Mouse (Mus musculus) spleen, adult 12 weeks (tissue): Measurements from ENCODE around the gene Slc38a11.
A peak's percentile ranks its signal among the peaks of the same experiment; 100 is the strongest.

Experiments used
- DNase-seq: peaks from one replicate; pipeline ENCODE4 v3.0.0; 2022; ENCODE audit warnings: low spot score

The Slc38a11 gene

GRCm38 (mm10) chr2:65321998-65322754 lies 41.7 kb downstream of the Slc38a11 start:
- no peak for DNase-seq

- DNase-seq: no peak
These were observed 42.9 kb downstream of the Slc38a11 start for GRCm38 (mm10) chr2:65320975-65321374.

- no peak for DNase-seq
These were observed 47.1 kb downstream of the Slc38a11 start for GRCm38 (mm10) chr2:65316721-65317120.

- no peak for DNase-seq
These were observed 52.6 kb downstream of the Slc38a11 start for GRCm38 (mm10) chr2:65311250-65311649.

- no peak for DNase-seq
These were observed 67.3 kb downstream of the Slc38a11 start for GRCm38 (mm10) chr2:65296541-65296940.

- DNase-seq: no peak
These were observed 69.7 kb downstream of the Slc38a11 start for GRCm38 (mm10) chr2:65294092-65294491.

- no peak for DNase-seq
These were observed 70.4 kb downstream of the Slc38a11 start for GRCm38 (mm10) chr2:65293411-65293810.

GRCm38 (mm10) chr2:65289721-65290120 lies 74.1 kb downstream of the Slc38a11 start:
- DNase-seq: peak; percentile 2

- no peak for DNase-seq
These were observed 75.1 kb downstream of the Slc38a11 start for GRCm38 (mm10) chr2:65288696-65289095.

- no peak for DNase-seq
These were observed 78.5 kb downstream of the Slc38a11 start for GRCm38 (mm10) chr2:65285380-65285779.

GRCm38 (mm10) chr2:65282979-65283378 lies 80.9 kb downstream of the Slc38a11 start:
- no peak for DNase-seq

- no peak for DNase-seq
These were observed 84.7 kb downstream of the Slc38a11 start for GRCm38 (mm10) chr2:65279029-65279690.

GRCm38 (mm10) chr2:65275443-65276061 lies 88.3 kb downstream of the Slc38a11 start:
- no peak for DNase-seq

- no peak for DNase-seq
These were observed 89.9 kb downstream of the Slc38a11 start for GRCm38 (mm10) chr2:65273910-65274309.

GRCm38 (mm10) chr2:65268731-65269130 lies 95.1 kb downstream of the Slc38a11 start:
- no peak for DNase-seq

GRCm38 (mm10) chr2:65267834-65268233 lies 96.0 kb downstream of the Slc38a11 start:
- DNase-seq: no peak

- no peak for DNase-seq
These were observed 97.1 kb downstream of the Slc38a11 start for GRCm38 (mm10) chr2:65266576-65267299.
